Mouse (Mus musculus) layer of hippocampus, postnatal 10 days (tissue): ENCODE measurements around the gene Abcf2. TPM values are rescaled to one million over a fixed set of nuclear protein-coding genes. Genes with fewer than 3 reads are reported as not detected.
A peak's percentile ranks its signal among the peaks of the same experiment; 100 is the strongest.

Source experiments
- DNase-seq, 2 experiments: peaks; one replicate each; pipeline ENCODE4 v3.0.0; 2021; ENCODE audit warnings: low spot score in 2 of 2
- long read RNA-seq: library from polyadenylated mRNA; stranded (forward); transcript quantifications from one replicate; pipeline ENCODE4 v2.0.0, GENCODE M21; 2023
- total RNA-seq, 2 experiments: library from RNA; stranded (reverse); gene quantifications; 2 replicates each; pipeline ENCODE4 v1.2.3; 2021

The Abcf2 gene
- 10 to 100 TPM; 53.2 to 57.3 TPM for total RNA-seq
- long read RNA-seq, transcript Abcf2-201 (14 exons, 2,569 nt), result major isoform, 67 of 92 reads
- long read RNA-seq, partial matches to known transcripts, result 6 of 92 reads
- long read RNA-seq, other reads (novel, unspliced or antisense), result 19 of 92 reads

- peak; percentile 100 for DNase-seq
These were observed at the start of gene Abcf2 for GRCm38 (mm10) chr5:24577183-24577929. Abcf2 (minus strand) TSS chr5:24577467.

- DNase-seq, result no peak
These were observed 47.5 kb upstream of the Abcf2 start for GRCm38 (mm10) chr5:24624822-24625120.

- DNase-seq, result peak; percentile 76 to 84
These were observed 46.9 kb upstream of the Abcf2 start, which contains the start of gene Smarcd3 for GRCm38 (mm10) chr5:24623986-24624821. Smarcd3 (minus strand) TSS chr5:24624411.

- DNase-seq, result no peak
These were observed 46.0 kb upstream of the Abcf2 start for GRCm38 (mm10) chr5:24623041-24623985.

GRCm38 (mm10) chr5:24622386-24623040 lies 45.2 kb upstream of the Abcf2 start:
- no peak for DNase-seq

GRCm38 (mm10) chr5:24620626-24621025 lies 43.4 kb upstream of the Abcf2 start:
- no peak for DNase-seq

- DNase-seq, result no peak
These were observed 42.8 kb upstream of the Abcf2 start for GRCm38 (mm10) chr5:24620116-24620515.

GRCm38 (mm10) chr5:24618921-24619320 lies 41.7 kb upstream of the Abcf2 start:
- DNase-seq, result no peak

GRCm38 (mm10) chr5:24615097-24615496 lies 37.8 kb upstream of the Abcf2 start:
- DNase-seq, result peak in 1 of 2 experiments; percentile 21

- no peak for DNase-seq
These were observed 35.0 kb upstream of the Abcf2 start for GRCm38 (mm10) chr5:24612302-24612649.

GRCm38 (mm10) chr5:24611366-24612301 lies 34.4 kb upstream of the Abcf2 start:
- peak; percentile 71 to 77 for DNase-seq

GRCm38 (mm10) chr5:24609388-24609787 lies 32.1 kb upstream of the Abcf2 start:
- DNase-seq, result no peak

- DNase-seq, result peak in 1 of 2 experiments; percentile 38
These were observed 28.9 kb upstream of the Abcf2 start for GRCm38 (mm10) chr5:24605980-24606665.

- DNase-seq, result peak in 1 of 2 experiments; percentile 19
These were observed 28.2 kb upstream of the Abcf2 start for GRCm38 (mm10) chr5:24605321-24605979.

GRCm38 (mm10) chr5:24604656-24605100 lies 27.4 kb upstream of the Abcf2 start:
- DNase-seq, result peak; percentile 76 to 86

- DNase-seq, result no peak
These were observed 26.9 kb upstream of the Abcf2 start for GRCm38 (mm10) chr5:24604080-24604655.

- DNase-seq, result no peak
These were observed 26.3 kb upstream of the Abcf2 start for GRCm38 (mm10) chr5:24603431-24604010.
